Mouse (Mus musculus) MEL (cell line): ENCODE results near the gene Atp6v1a. TPM values are rescaled to one million over a fixed set of nuclear protein-coding genes. Genes with fewer than 3 reads are reported as not detected.

Experiments
- DNase-seq: peaks from one replicate; pipeline ENCODE4 v3.0.0; 2011; ENCODE audit warnings: low read depth, low spot score
- H3K27ac ChIP-seq: 2 replicates; pipeline ENCODE4 v1.5.1; 2012; ENCODE audit warnings: low read depth, mild to moderate bottlenecking, control low read depth, low read length, moderate library complexity; ENCODE audit not compliant: control insufficient read depth
- H3K27me3 ChIP-seq, 2 experiments: fragments of 150-350 bp in 1 of 2; sonication (generic) in 1 of 2; 2 replicates each; pipeline ENCODE4 v1.6.1; 2012; ENCODE audit warnings: low read length in 2 of 2, mild to moderate bottlenecking in 2 of 2, improper control_type of control experiment in 1 of 2, moderate library complexity in 1 of 2; ENCODE audit not compliant: insufficient read depth in 2 of 2, control insufficient read depth in 1 of 2
- H3K36me3 ChIP-seq, 2 experiments: 2 replicates each; pipeline ENCODE4 v1.6.1; 2012 to 2014; ENCODE audit warnings: low read length in 2 of 2, improper control_type of control experiment in 1 of 2, inconsistent platforms in 1 of 2, mild to moderate bottlenecking in 1 of 2; ENCODE audit not compliant: insufficient read depth in 2 of 2, control insufficient read depth in 1 of 2
- H3K4me1 ChIP-seq, 2 experiments: fragments of 150-350 bp in 1 of 2; sonication (generic) in 1 of 2; 2 replicates each; pipeline ENCODE4 v1.6.1; 2012; ENCODE audit warnings: low read length in 2 of 2, improper control_type of control experiment in 1 of 2, mild to moderate bottlenecking in 1 of 2; ENCODE audit not compliant: insufficient read depth in 2 of 2, control insufficient read depth in 1 of 2
- H3K4me3 ChIP-seq, 2 experiments: fragments of 150-350 bp in 1 of 2; sonication (generic) in 1 of 2; 2 replicates each; pipeline ENCODE4 v1.5.1; 2012; ENCODE audit warnings: low read depth in 2 of 2, low read length in 2 of 2, mild to moderate bottlenecking in 2 of 2, moderate library complexity in 2 of 2, control low read depth in 1 of 2, improper control_type of control experiment in 1 of 2; ENCODE audit not compliant: control insufficient read depth in 1 of 2, insufficient read depth in 1 of 2
- H3K79me2 ChIP-seq: 2 replicates; pipeline ENCODE4 v1.6.1; 2012; ENCODE audit warnings: mild to moderate bottlenecking, low read length, moderate library complexity; ENCODE audit not compliant: control insufficient read depth, poor library complexity, insufficient read depth
- H3K9ac ChIP-seq: 2 replicates; pipeline ENCODE4 v1.6.1; 2012; ENCODE audit warnings: low read depth, mild to moderate bottlenecking, control low read depth, low read length, moderate library complexity; ENCODE audit not compliant: control insufficient read depth, poor library complexity, severe bottlenecking
- H3K9me3 ChIP-seq: fragments of 150-350 bp; sonication (generic); replicated peaks from 2 replicates; pipeline ENCODE4 v1.6.1; 2012; ENCODE audit warnings: mild to moderate bottlenecking, low read length, improper control_type of control experiment, moderate library complexity; ENCODE audit not compliant: insufficient read depth
- BHLHE40 ChIP-seq: IDR thresholded peaks from 2 replicates; pipeline ENCODE4 v1.6.1; 2012; ENCODE audit warnings: low read depth, mild to moderate bottlenecking, inconsistent platforms, low read length, improper control_type of control experiment, borderline replicate concordance
- CHD2 ChIP-seq: IDR thresholded peaks from 2 replicates; pipeline ENCODE4 v1.6.1; 2011; ENCODE audit warnings: low read length, improper control_type of control experiment
- CTCF ChIP-seq, 3 experiments: IDR thresholded peaks in 2 of 3; conservative IDR thresholded peaks in 1 of 3; 2 replicates each; pipeline ENCODE4 v1.5.1; 2011 to 2012; ENCODE audit warnings: low read length in 3 of 3, low read depth in 2 of 3, mild to moderate bottlenecking in 2 of 3, improper control_type of control experiment in 1 of 3, inconsistent platforms in 1 of 3, mixed read lengths in 1 of 3, moderate library complexity in 1 of 3; ENCODE audit not compliant: control insufficient read depth in 1 of 3, insufficient read depth in 1 of 3, poor library complexity in 1 of 3, severe bottlenecking in 1 of 3
- ETS1 ChIP-seq: IDR thresholded peaks from 2 replicates; pipeline ENCODE4 v1.6.1; 2012; ENCODE audit warnings: low read depth, mild to moderate bottlenecking, inconsistent platforms, low read length, improper control_type of control experiment, moderate library complexity
- GATA1 ChIP-seq: IDR thresholded peaks from 2 replicates; pipeline ENCODE4 v1.6.1; 2011; ENCODE audit warnings: low read depth, low read length, improper control_type of control experiment
- HCFC1 ChIP-seq: IDR thresholded peaks from 2 replicates; pipeline ENCODE4 v1.6.1; 2012; ENCODE audit warnings: low read depth, mild to moderate bottlenecking, inconsistent platforms, low read length, improper control_type of control experiment, moderate library complexity
- JUND ChIP-seq: IDR thresholded peaks from 2 replicates; pipeline ENCODE4 v1.6.1; 2011; ENCODE audit warnings: low read depth, mild to moderate bottlenecking, improper control_type of control experiment, low read length
- KAT2A ChIP-seq: conservative IDR thresholded peaks from 2 replicates; pipeline ENCODE4 v1.6.1; 2012; ENCODE audit warnings: low read depth, low read length, improper control_type of control experiment, inconsistent platforms
- MAFK ChIP-seq: IDR thresholded peaks from 2 replicates; pipeline ENCODE4 v1.6.1; 2011; ENCODE audit warnings: low read depth, mild to moderate bottlenecking, low read length, improper control_type of control experiment, borderline replicate concordance
- MAX ChIP-seq: IDR thresholded peaks from 2 replicates; pipeline ENCODE4 v1.6.1; 2011; ENCODE audit warnings: low read length, improper control_type of control experiment
- MAZ ChIP-seq: IDR thresholded peaks from 2 replicates; pipeline ENCODE4 v1.6.1; 2012; ENCODE audit warnings: low read depth, mild to moderate bottlenecking, inconsistent platforms, low read length, improper control_type of control experiment
- MEF2A ChIP-seq: IDR thresholded peaks from 2 replicates; pipeline ENCODE4 v1.6.1; 2014; ENCODE audit warnings: low read depth, mild to moderate bottlenecking, inconsistent platforms, low read length, improper control_type of control experiment; ENCODE audit not compliant: poor library complexity, insufficient replicate concordance, severe bottlenecking; ENCODE audit errors: extremely low read depth
- MXI1 ChIP-seq: IDR thresholded peaks from 2 replicates; pipeline ENCODE4 v1.6.1; 2011; ENCODE audit warnings: mild to moderate bottlenecking, low read depth, low read length, improper control_type of control experiment
- MYC ChIP-seq: IDR thresholded peaks from 2 replicates; pipeline ENCODE4 v1.6.1; 2011; ENCODE audit warnings: low read depth, mild to moderate bottlenecking, low read length, improper control_type of control experiment, moderate library complexity
- NELFE ChIP-seq: IDR thresholded peaks from 2 replicates; pipeline ENCODE4 v1.6.1; 2011; ENCODE audit warnings: low read depth, low read length, improper control_type of control experiment
- POLR2A ChIP-seq, 2 experiments: IDR thresholded peaks; 2 replicates each; pipeline ENCODE4 v1.6.1; 2011 to 2012; ENCODE audit warnings: low read length in 2 of 2, mild to moderate bottlenecking in 2 of 2, control low read depth in 1 of 2, improper control_type of control experiment in 1 of 2, low read depth in 1 of 2, moderate library complexity in 1 of 2; ENCODE audit not compliant: control insufficient read depth in 1 of 2, insufficient read depth in 1 of 2, poor library complexity in 1 of 2
- POLR2AphosphoS2 ChIP-seq: IDR thresholded peaks from 2 replicates; pipeline ENCODE4 v1.6.1; 2011; ENCODE audit warnings: low read length, improper control_type of control experiment
- SIN3A ChIP-seq: IDR thresholded peaks from 2 replicates; pipeline ENCODE4 v1.6.1; 2012; ENCODE audit warnings: low read length, improper control_type of control experiment, inconsistent platforms
- TAL1 ChIP-seq: IDR thresholded peaks from 2 replicates; pipeline ENCODE4 v1.6.1; 2012; ENCODE audit warnings: mild to moderate bottlenecking, inconsistent platforms, low read length, moderate library complexity, mixed read lengths
- TCF12 ChIP-seq: IDR thresholded peaks from 2 replicates; pipeline ENCODE4 v1.6.1; 2014; ENCODE audit warnings: low read depth, mild to moderate bottlenecking, inconsistent platforms, low read length, improper control_type of control experiment, moderate library complexity
- UBTF ChIP-seq: IDR thresholded peaks from 2 replicates; pipeline ENCODE4 v1.6.1; 2012; ENCODE audit warnings: low read depth, mild to moderate bottlenecking, inconsistent platforms, low read length, improper control_type of control experiment, moderate library complexity, borderline replicate concordance; ENCODE audit not compliant: insufficient read depth
- USF2 ChIP-seq, 2 experiments: IDR thresholded peaks; 2 replicates each; pipeline ENCODE4 v1.6.1; 2011 to 2012; ENCODE audit warnings: improper control_type of control experiment in 2 of 2, low read length in 2 of 2, borderline replicate concordance in 1 of 2, inconsistent platforms in 1 of 2, low read depth in 1 of 2, mild to moderate bottlenecking in 1 of 2; ENCODE audit not compliant: insufficient read depth in 1 of 2
- ZC3H11A ChIP-seq: IDR thresholded peaks from 2 replicates; pipeline ENCODE4 v1.6.1; 2012; ENCODE audit warnings: low read depth, mild to moderate bottlenecking, inconsistent platforms, low read length, improper control_type of control experiment
- ZKSCAN1 ChIP-seq: IDR thresholded peaks from 2 replicates; pipeline ENCODE4 v1.6.1; 2012; ENCODE audit warnings: low read depth, mild to moderate bottlenecking, inconsistent platforms, low read length, improper control_type of control experiment, moderate library complexity
- ZMIZ1 ChIP-seq: IDR thresholded peaks from 2 replicates; pipeline ENCODE4 v1.6.1; 2012; ENCODE audit warnings: low read depth, mild to moderate bottlenecking, inconsistent platforms, low read length, improper control_type of control experiment, moderate library complexity
- ZNF384 ChIP-seq: IDR thresholded peaks from 2 replicates; pipeline ENCODE4 v1.6.1; 2012; ENCODE audit warnings: low read depth, mild to moderate bottlenecking, inconsistent platforms, low read length, improper control_type of control experiment
- polyA plus RNA-seq, 2 experiments: library from polyadenylated mRNA; stranded (reverse) in 1 of 2; unstranded in 1 of 2; fragments of >175 nt in 1 of 2; fragments of >200 nt in 1 of 2; gene quantifications; 2 replicates each; pipeline versions ENCODE4 v1.2.1 to v1.2.4; 2012; ENCODE audit warnings: low replicate concordance in 2 of 2, low read depth in 1 of 2; ENCODE audit not compliant: insufficient read length in 2 of 2, insufficient read depth in 1 of 2, missing spikeins in 1 of 2
- total RNA-seq: library from RNA; depleted of rRNA; stranded (reverse); fragments of 300-350 nt; gene quantifications from 2 replicates; pipeline ENCODE4 v1.2.3, GENCODE M21; 2012

Atp6v1a gene
- total and polyA plus RNA-seq, 3 experiments: 34.9 to 38.5 TPM; not detected in 1

DNA sequence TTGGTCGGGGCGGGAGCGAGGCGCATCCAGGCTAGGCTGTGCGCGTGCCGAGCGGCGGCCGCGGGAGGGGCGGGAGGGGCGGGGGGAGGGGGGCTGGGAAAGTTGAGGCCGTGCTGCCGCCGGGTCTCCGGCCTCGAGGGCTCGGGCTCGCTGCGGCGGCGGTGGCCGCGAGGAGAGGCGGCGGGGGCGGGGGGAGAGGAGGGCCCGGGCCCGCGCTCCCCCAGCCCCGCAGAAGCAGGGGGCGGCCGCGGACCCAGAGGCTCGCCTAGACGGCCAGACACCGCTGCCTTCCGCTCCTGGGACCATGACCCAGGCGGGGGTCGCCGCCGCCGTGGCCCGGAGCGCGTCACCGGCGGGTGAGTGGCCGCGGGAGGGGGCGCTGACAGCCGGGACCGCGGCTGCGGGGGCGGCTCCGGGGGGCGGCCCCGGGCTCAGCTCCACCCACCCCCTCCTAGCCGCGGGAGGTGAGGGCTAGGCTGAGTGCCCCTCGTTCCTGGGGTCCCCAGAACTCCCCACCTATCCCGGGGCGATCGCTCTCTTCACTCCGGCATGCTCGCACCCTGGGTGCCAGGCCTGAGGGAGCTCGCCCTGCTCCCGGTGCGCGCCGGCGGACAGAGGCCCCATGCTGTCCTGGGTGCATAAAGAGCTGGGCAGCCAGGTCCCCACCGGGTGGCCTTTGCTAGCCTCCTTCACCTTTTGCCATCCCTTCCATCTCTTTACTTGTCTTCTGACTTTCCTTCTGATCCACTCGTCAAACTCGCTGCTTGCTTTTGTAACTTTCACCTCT is 33.8 kb upstream of the Atp6v1a start, which contains the start of gene Usf3:
TSS of gene Usf3 (plus strand) at position 92 of the 787 bp plus-strand sequence.
- Histone ChIP-seq H3K79me2 (peaks cover 26% of the 10 kb centered on the region), H3K9me3 (no peaks in the 10 kb centered on the region), H3K27me3 (no peaks in the 10 kb centered on the region), H3K9ac (peak within 1 kb of the TSS; percentile 86), H3K27ac (peak within 1 kb of the TSS; percentile 91), H3K4me1 (peaks cover 17 to 22% of the 10 kb centered on the region in 2 experiments), H3K4me3 (peak within 1 kb of the TSS; percentile 92 to 96), H3K36me3 (peaks cover 0 to 26% of the 10 kb centered on the region in 2 experiments; a peak in 2 of 4 replicates)
- TF ChIP-seq POLR2A (IDR thresholded peaks at IDR 0.05; ENCODE audit: control insufficient read depth in 1 of 2, insufficient read depth in 1 of 2, low read depth in 1 of 2, low read length in 2 of 2, poor library complexity in 1 of 2) (peak; percentile 28 to 43; a peak in 1 of 4 replicates), MYC (no peak)
- DNase-seq: peak; percentile 73

DNA sequence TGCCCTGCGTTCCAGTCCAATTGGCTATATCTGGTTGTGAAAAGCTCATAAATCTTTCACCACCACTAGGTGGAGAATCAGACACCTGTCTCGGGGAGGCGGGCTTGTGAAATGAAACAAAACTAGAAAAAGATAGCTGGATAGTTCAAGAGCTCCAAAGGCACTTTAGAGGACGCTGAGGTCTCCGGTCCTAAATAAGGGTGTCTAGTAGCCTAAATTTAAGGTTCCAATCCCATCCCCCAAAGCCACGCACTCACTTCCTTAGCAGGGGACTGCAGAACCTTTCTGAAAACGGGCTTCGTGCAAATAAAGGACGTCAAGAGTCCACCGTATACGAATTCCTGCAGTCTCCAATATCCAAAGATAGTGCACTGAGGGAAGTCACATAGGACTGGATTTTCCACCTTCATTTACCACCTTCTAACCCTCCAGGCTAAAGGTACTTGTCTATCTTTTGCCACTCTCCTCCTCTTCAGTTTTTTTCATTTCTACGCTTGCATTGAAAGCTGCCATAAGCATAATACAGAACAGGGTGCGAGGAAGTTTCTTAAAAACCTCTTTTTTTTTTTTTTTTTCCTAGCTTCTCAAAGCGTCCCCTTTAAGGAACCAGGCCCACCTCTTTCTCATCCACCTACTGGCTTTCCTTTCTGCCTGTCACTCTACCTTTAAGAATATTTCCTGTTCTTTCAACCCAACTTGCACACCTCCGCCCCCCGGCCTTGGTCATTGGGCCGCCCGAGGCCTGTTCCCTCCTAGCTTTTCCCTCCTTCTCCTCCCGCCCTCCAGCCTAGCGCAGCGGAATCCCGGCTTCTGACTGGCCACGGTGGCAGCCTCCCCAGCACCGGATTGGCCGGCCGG is 33.0 kb upstream of the Atp6v1a start:
- H3K27ac ChIP-seq: peak overlapping the region; percentile 84
- H3K9me3 ChIP-seq: no peaks in the 10 kb centered on the region
- peaks cover 26% of the 10 kb centered on the region for H3K79me2 ChIP-seq
- H3K4me1 ChIP-seq: peaks cover 14 to 22% of the 10 kb centered on the region in 2 experiments
- H3K27me3 ChIP-seq: no peaks in the 10 kb centered on the region
- H3K36me3 ChIP-seq: peaks cover 0 to 26% of the 10 kb centered on the region in 2 experiments; a peak in 2 of 4 replicates
- DNase-seq: peak; percentile 98
- peak overlapping the region; percentile 86 for H3K9ac ChIP-seq
- peak overlapping the region; percentile 86 to 92 for H3K4me3 ChIP-seq
- peak; percentile 99 for TF ChIP-seq ZNF384
- peak; percentile 35; the same call in 1 of the 2 replicates for TF ChIP-seq NELFE
- TF ChIP-seq ETS1: peak; percentile 16; the same call in 1 of the 2 replicates
- no peak for TF ChIP-seq USF2 (IDR thresholded peaks at IDR 0.05; ENCODE audit: borderline replicate concordance in 1 of 2, insufficient read depth in 1 of 2, low read depth in 1 of 2, low read length in 2 of 2)
- no peak for TF ChIP-seq TCF12
- TF ChIP-seq MXI1: peak; percentile 58
- TF ChIP-seq POLR2AphosphoS2: peak; percentile 38; the same call in 1 of the 2 replicates
- no peak; the same call in 1 of the 2 replicates for TF ChIP-seq ZMIZ1
- peak; percentile 95; the same call in 1 of the 2 replicates for TF ChIP-seq MAZ
- peak; percentile 88 for TF ChIP-seq HCFC1
- peak; percentile 62 for TF ChIP-seq CHD2
- TF ChIP-seq MEF2A: no peak
- no peak for TF ChIP-seq ZC3H11A
- no peak for TF ChIP-seq UBTF
- TF ChIP-seq SIN3A: peak; percentile 94
- no peak for TF ChIP-seq JUND
- TF ChIP-seq MYC: no peak
- TF ChIP-seq ZKSCAN1: no peak
- TF ChIP-seq MAX: peak; percentile 66; the same call in 1 of the 2 replicates
- TF ChIP-seq GATA1: no peak
- no peak for TF ChIP-seq TAL1
- TF ChIP-seq KAT2A: peak; percentile 54; the same call in 1 of the 2 replicates
- TF ChIP-seq CTCF (IDR thresholded peaks at IDR 0.05 in 2 of 3, conservative IDR thresholded peaks at IDR 0.05 in 1 of 3; ENCODE audit: control insufficient read depth in 1 of 3, insufficient read depth in 1 of 3, low read depth in 2 of 3, low read length in 3 of 3, poor library complexity in 1 of 3, severe bottlenecking in 1 of 3): peak; percentile 21 to 52 (median 29); a peak in 4 of 6 replicates
- TF ChIP-seq MAFK: no peak
- TF ChIP-seq BHLHE40: no peak
- TF ChIP-seq POLR2A (IDR thresholded peaks at IDR 0.05; ENCODE audit: control insufficient read depth in 1 of 2, insufficient read depth in 1 of 2, low read depth in 1 of 2, low read length in 2 of 2, poor library complexity in 1 of 2): no peak; a peak in 1 of 4 replicates
